Mouse (Mus musculus) heart, embryonic 10.5 days (tissue): Measurements from ENCODE around the gene Ccdc117. TPM values are rescaled to one million over a fixed set of nuclear protein-coding genes. Genes with fewer than 3 reads are reported as not detected.

ENCODE experiments used
- polyA plus RNA-seq: library from polyadenylated mRNA; unstranded; fragments of >200 nt; fragmentation: Nextera tagmentation; extraction: Ambion mirVana; gene quantifications from 2 replicates; pipeline ENCODE4 v1.2.1, GENCODE M21; 2016

Gene Ccdc117
- polyA plus RNA-seq, 1 experiment from 2014 or later = 23.4 TPM

Other genes starting within 250 kb of the Ccdc117 start
- gene Znrf3, start 97.3 kb downstream of the Ccdc117 start, polyA plus RNA-seq = 7.7 and 9.2 TPM in 2 replicates
- 131 and 174 TPM in 2 replicates for gene Xbp1, start 21.5 kb downstream of the Ccdc117 start, polyA plus RNA-seq
- 0.38 and 0.97 TPM in 2 replicates for gene Ankrd36, start 27.5 kb upstream of the Ccdc117 start, polyA plus RNA-seq
- 177 and 181 TPM in 2 replicates for gene Mrps24, start 173.5 kb upstream of the Ccdc117 start, polyA plus RNA-seq
- gene Urgcp, start 220.2 kb upstream of the Ccdc117 start, polyA plus RNA-seq = 21.3 and 29.9 TPM in 2 replicates
- gene Dbnl, start 246.3 kb upstream of the Ccdc117 start, polyA plus RNA-seq = 101 and 114 TPM in 2 replicates